Mouse (Mus musculus) T-cell, adult 2 months (primary cell): ENCODE results near the gene Zfp12.

ENCODE experiments used
- DNase-seq: peaks from one replicate; pipeline ENCODE4 v3.0.0; 2022; ENCODE audit warnings: low spot score

Gene Zfp12

GRCm38 (mm10) chr5:143266794-143267193 lies 31.8 kb downstream of the Zfp12 start:
- no peak for DNase-seq

- DNase-seq = no peak
These were observed 34.0 kb downstream of the Zfp12 start for GRCm38 (mm10) chr5:143268985-143269362.

GRCm38 (mm10) chr5:143269363-143270150 lies 34.6 kb downstream of the Zfp12 start, which contains the start of gene Zfp316:
Zfp316 (minus strand) TSS chr5:143270022.
- peak; percentile 24 for DNase-seq

- DNase-seq = no peak
These were observed 35.2 kb downstream of the Zfp12 start for GRCm38 (mm10) chr5:143270151-143270519.

GRCm38 (mm10) chr5:143271642-143272041 lies 36.7 kb downstream of the Zfp12 start:
- DNase-seq = no peak

GRCm38 (mm10) chr5:143272108-143272507 lies 37.1 kb downstream of the Zfp12 start:
- DNase-seq = no peak

GRCm38 (mm10) chr5:143272540-143273330 lies 37.8 kb downstream of the Zfp12 start:
- DNase-seq = no peak

GRCm38 (mm10) chr5:143275761-143276160 lies 40.8 kb downstream of the Zfp12 start:
- DNase-seq = no peak

GRCm38 (mm10) chr5:143279247-143279646 lies 44.3 kb downstream of the Zfp12 start:
- DNase-seq = no peak

GRCm38 (mm10) chr5:143284762-143285161 lies 49.8 kb downstream of the Zfp12 start:
- no peak for DNase-seq

GRCm38 (mm10) chr5:143287774-143288328 lies 52.9 kb downstream of the Zfp12 start:
- peak; percentile 23 for DNase-seq

GRCm38 (mm10) chr5:143288378-143288911 lies 53.5 kb downstream of the Zfp12 start:
- no peak for DNase-seq

GRCm38 (mm10) chr5:143289299-143289698 lies 54.3 kb downstream of the Zfp12 start:
- no peak for DNase-seq

GRCm38 (mm10) chr5:143292879-143293278 lies 57.9 kb downstream of the Zfp12 start:
- no peak for DNase-seq

GRCm38 (mm10) chr5:143293404-143293803 lies 58.4 kb downstream of the Zfp12 start, which contains the start of gene Zfp853:
Zfp853 (minus strand) TSS chr5:143293623.
- no peak for DNase-seq

- DNase-seq = no peak
These were observed 59.9 kb downstream of the Zfp12 start for GRCm38 (mm10) chr5:143294862-143295261.

- no peak for DNase-seq
These were observed 60.4 kb downstream of the Zfp12 start for GRCm38 (mm10) chr5:143295330-143295729.

- no peak for DNase-seq
These were observed 63.0 kb downstream of the Zfp12 start for GRCm38 (mm10) chr5:143297986-143298385.

GRCm38 (mm10) chr5:143298391-143298790 lies 63.4 kb downstream of the Zfp12 start:
- no peak for DNase-seq
